Mouse (Mus musculus) CH12.LX (cell line): ENCODE results near the gene Tmem114. TPM values are rescaled to one million over a fixed set of nuclear protein-coding genes. Genes with fewer than 3 reads are reported as not detected.
A peak's percentile ranks its signal among the peaks of the same experiment; 100 is the strongest.

Experiments
- DNase-seq: peaks from one replicate; pipeline ENCODE4 v3.0.0-alpha.2; 2013; ENCODE audit errors: extremely low read depth
- H3K27ac ChIP-seq: 2 replicates; pipeline ENCODE4 v1.5.1; 2012; ENCODE audit warnings: low read depth, mild to moderate bottlenecking, control low read depth, moderate library complexity; ENCODE audit not compliant: insufficient read depth
- H3K27me3 ChIP-seq: replicated peaks from 2 replicates; pipeline ENCODE3; 2012; ENCODE audit warnings: inconsistent platforms
- H3K36me3 ChIP-seq, 2 experiments: replicated peaks in 1 of 2; 2 replicates each; pipeline versions ENCODE3 to v1.6.1; 2012; ENCODE audit warnings: inconsistent platforms in 1 of 2, low read length in 1 of 2, mild to moderate bottlenecking in 1 of 2, mixed read lengths in 1 of 2, moderate library complexity in 1 of 2; ENCODE audit not compliant: control insufficient read depth in 1 of 2, insufficient read depth in 1 of 2
- H3K4me1 ChIP-seq, 2 experiments: 2 replicates each; pipeline ENCODE4 v1.6.1; 2012; ENCODE audit warnings: inconsistent platforms in 1 of 2, moderate library complexity in 1 of 2; ENCODE audit not compliant: insufficient read depth in 2 of 2, control insufficient read depth in 1 of 2
- H3K4me2 ChIP-seq: 2 replicates; pipeline ENCODE4 v1.6.1; 2012; ENCODE audit warnings: low read depth, mild to moderate bottlenecking, control low read depth; ENCODE audit not compliant: poor library complexity, insufficient read depth, severe bottlenecking
- H3K4me3 ChIP-seq, 3 experiments: fragments of 150-350 bp in 1 of 3; sonication (generic) in 1 of 3; replicated peaks in 1 of 3; 2 replicates each; pipeline versions ENCODE3 to v1.5.1; 2011 to 2012; ENCODE audit warnings: low read depth in 2 of 3, low read length in 2 of 3, mild to moderate bottlenecking in 2 of 3, moderate library complexity in 2 of 3, control low read depth in 1 of 3, improper control_type of control experiment in 1 of 3, inconsistent platforms in 1 of 3, mixed read lengths in 1 of 3; ENCODE audit not compliant: poor library complexity in 1 of 3
- H3K79me2 ChIP-seq: replicated peaks from 2 replicates; pipeline ENCODE4 v1.6.1; 2012; ENCODE audit warnings: mild to moderate bottlenecking, moderate library complexity; ENCODE audit not compliant: control insufficient read depth, poor library complexity, insufficient read depth, severe bottlenecking; ENCODE audit errors: extremely low read depth
- H3K9ac ChIP-seq: 2 replicates; pipeline ENCODE4 v1.6.1; 2012; ENCODE audit warnings: low read depth, mild to moderate bottlenecking, control low read depth, moderate library complexity; ENCODE audit not compliant: insufficient read depth
- H3K9me3 ChIP-seq: replicated peaks from 2 replicates; pipeline ENCODE3; 2012; ENCODE audit warnings: low read length, inconsistent platforms, mixed read lengths
- CHD2 ChIP-seq: IDR thresholded peaks from 2 replicates; pipeline ENCODE4 v1.6.1; 2011; ENCODE audit warnings: low read length, improper control_type of control experiment
- CTCF ChIP-seq, 2 experiments: IDR thresholded peaks in 1 of 2; conservative IDR thresholded peaks in 1 of 2; 2 replicates each; pipeline ENCODE4 v1.5.1; 2011 to 2012; ENCODE audit warnings: low read depth in 2 of 2, low read length in 2 of 2, improper control_type of control experiment in 1 of 2, inconsistent platforms in 1 of 2, mild to moderate bottlenecking in 1 of 2, moderate library complexity in 1 of 2
- ELF1 ChIP-seq: IDR thresholded peaks from 2 replicates; pipeline ENCODE4 v1.6.1; 2014; ENCODE audit warnings: low read depth, mild to moderate bottlenecking, inconsistent platforms, low read length, improper control_type of control experiment
- GABPA ChIP-seq: IDR thresholded peaks from 2 replicates; pipeline ENCODE4 v1.6.1; 2012; ENCODE audit warnings: low read depth, low read length, improper control_type of control experiment, inconsistent platforms; ENCODE audit not compliant: insufficient replicate concordance
- JUN ChIP-seq: IDR thresholded peaks from 2 replicates; pipeline ENCODE4 v1.6.1; 2011; ENCODE audit warnings: low read depth, mild to moderate bottlenecking, low read length, improper control_type of control experiment, moderate library complexity; ENCODE audit not compliant: insufficient read depth
- KAT2A ChIP-seq: IDR thresholded peaks from 2 replicates; pipeline ENCODE4 v1.6.1; 2012; ENCODE audit warnings: low read length, improper control_type of control experiment, inconsistent platforms; ENCODE audit not compliant: insufficient replicate concordance
- MEF2A ChIP-seq: IDR thresholded peaks from 2 replicates; pipeline ENCODE4 v1.6.1; 2014; ENCODE audit warnings: low read depth, mild to moderate bottlenecking, inconsistent platforms, low read length, improper control_type of control experiment, borderline replicate concordance
- MXI1 ChIP-seq: IDR thresholded peaks from 2 replicates; pipeline ENCODE4 v1.6.1; 2011; ENCODE audit warnings: mild to moderate bottlenecking, low read depth, low read length, improper control_type of control experiment
- MYC ChIP-seq: IDR thresholded peaks from 2 replicates; pipeline ENCODE4 v1.6.1; 2011; ENCODE audit warnings: low read depth, mild to moderate bottlenecking, improper control_type of control experiment, low read length
- NRF1 ChIP-seq: IDR thresholded peaks from 2 replicates; pipeline ENCODE4 v1.6.1; 2014; ENCODE audit warnings: low read depth, mild to moderate bottlenecking, inconsistent platforms, low read length, improper control_type of control experiment, moderate library complexity
- RAD21 ChIP-seq: IDR thresholded peaks from 2 replicates; pipeline ENCODE4 v1.6.1; 2011; ENCODE audit warnings: low read depth, mild to moderate bottlenecking, low read length, improper control_type of control experiment, moderate library complexity
- SMC3 ChIP-seq: IDR thresholded peaks from 2 replicates; pipeline ENCODE4 v1.6.1; 2011; ENCODE audit warnings: low read depth, low read length, improper control_type of control experiment
- TCF12 ChIP-seq: IDR thresholded peaks from 2 replicates; pipeline ENCODE4 v1.6.1; 2014; ENCODE audit warnings: low read depth, mild to moderate bottlenecking, inconsistent platforms, low read length, improper control_type of control experiment
- UBTF ChIP-seq: IDR thresholded peaks from 2 replicates; pipeline ENCODE4 v1.6.1; 2012; ENCODE audit warnings: low read depth, mild to moderate bottlenecking, inconsistent platforms, low read length, improper control_type of control experiment, moderate library complexity
- USF1 ChIP-seq: IDR thresholded peaks from 2 replicates; pipeline ENCODE4 v1.6.1; 2014; ENCODE audit warnings: low read depth, mild to moderate bottlenecking, inconsistent platforms, low read length, improper control_type of control experiment
- USF2 ChIP-seq: conservative IDR thresholded peaks from 2 replicates; pipeline ENCODE4 v1.6.1; 2011; ENCODE audit warnings: low read depth, low read length, improper control_type of control experiment
- ZC3H11A ChIP-seq: IDR thresholded peaks from 2 replicates; pipeline ENCODE4 v1.6.1; 2012; ENCODE audit warnings: low read depth, mild to moderate bottlenecking, inconsistent platforms, low read length, improper control_type of control experiment
- ZMIZ1 ChIP-seq: IDR thresholded peaks from 2 replicates; pipeline ENCODE4 v1.6.1; 2012; ENCODE audit warnings: low read depth, mild to moderate bottlenecking, inconsistent platforms, low read length, improper control_type of control experiment
- ZNF384 ChIP-seq: IDR thresholded peaks from 2 replicates; pipeline ENCODE4 v1.6.1; 2012; ENCODE audit warnings: low read depth, low read length, improper control_type of control experiment, inconsistent platforms
- dilution Hi-C: fragments of 300-500 bp; cut with MboI; formaldehyde crosslinking; loops from 2 replicates; pipeline ENCODE4 v1.14.3; 2020; ENCODE audit warnings: low sequenced_read_pairs; ENCODE audit not compliant: extremely low pct_unique_long_range_greater_than_20kb, extremely low pct_ligation_motif_present
- in situ Hi-C: fragments of 300-500 bp; cut with MboI; formaldehyde crosslinking; loops from 3 replicates; pipeline ENCODE4 v1.14.3; 2019; ENCODE audit warnings: low sequenced_read_pairs, low pct_ligation_motif_present, low pct_unique_long_range_greater_than_20kb, mixed read lengths
- polyA plus RNA-seq: library from polyadenylated mRNA; unstranded; fragments of >175 nt; gene quantifications from 2 replicates; pipeline ENCODE4 v1.2.1, GENCODE M21; 2012; ENCODE audit warnings: low read depth; ENCODE audit not compliant: insufficient read length
- total RNA-seq, 2 experiments: library from RNA; depleted of rRNA; stranded (reverse); fragments of 300-350 nt in 1 of 2; fragments of >200 nt in 1 of 2; gene quantifications; 2 replicates each; pipeline ENCODE4 v1.2.3; 2012 to 2014

Gene Tmem114
- total and polyA plus RNA-seq, 3 experiments, result not detected

DNA sequence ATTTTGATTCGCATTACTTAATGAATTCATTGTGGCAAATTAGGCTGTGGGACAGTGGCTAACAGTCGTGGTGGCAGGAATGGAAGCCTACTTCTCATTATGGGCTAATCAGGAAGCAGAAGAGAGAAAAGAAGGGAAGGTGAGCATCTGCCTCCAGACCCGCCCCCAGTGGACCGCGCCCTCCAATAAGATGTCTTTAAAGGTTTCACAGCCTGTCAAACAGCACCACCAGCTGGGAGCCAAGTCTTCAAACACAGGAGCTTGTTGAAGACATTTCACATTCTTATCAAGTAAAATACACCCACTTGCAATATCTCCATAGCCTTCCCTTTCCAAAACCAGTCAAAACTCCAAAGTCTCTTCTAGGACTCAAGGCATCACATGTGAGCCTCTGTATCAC lies 39.3 kb downstream of the Tmem114 start:
- peaks cover 83% of the 10 kb centered on the region for H3K27me3 ChIP-seq
- no peaks in the 10 kb centered on the region for H3K36me3 ChIP-seq
- H3K9ac ChIP-seq, result no peak overlapping the region
- dilution Hi-C loops, result no loop called here
- H3K79me2 ChIP-seq, result no peaks in the 10 kb centered on the region
- no peak overlapping the region for H3K27ac ChIP-seq
- peak; percentile 12 for DNase-seq
- no peak overlapping the region for H3K4me3 ChIP-seq
- H3K4me2 ChIP-seq, result no peak overlapping the region
- peaks cover 8% of the 10 kb centered on the region for H3K9me3 ChIP-seq
- in situ Hi-C loops, result no loop called here
- TF ChIP-seq CHD2, result no peak
- no peak for TF ChIP-seq ELF1
- no peak for TF ChIP-seq TCF12
- TF ChIP-seq NRF1, result no peak
- no peak for TF ChIP-seq ZMIZ1
- no peak for TF ChIP-seq UBTF
- no peak for TF ChIP-seq MEF2A
- no peak for TF ChIP-seq JUN
- no peak for TF ChIP-seq KAT2A
- TF ChIP-seq SMC3, result peak; percentile 10; the same call in 1 of the 2 replicates
- TF ChIP-seq MXI1, result no peak
- TF ChIP-seq CTCF (conservative IDR thresholded peaks at IDR 0.05 in 1 of 2, IDR thresholded peaks at IDR 0.05 in 1 of 2; ENCODE audit: low read depth in 2 of 2, low read length in 2 of 2), result peak in 1 of 2 experiments; percentile 56; a peak in 2 of 4 replicates
- no peak for TF ChIP-seq ZC3H11A
- peak; percentile 55 for TF ChIP-seq RAD21
- no peak for TF ChIP-seq USF1
- TF ChIP-seq, all 38 proteins: peak for 3
- no peaks in the 10 kb centered on the region for H3K4me1 ChIP-seq

GRCm38 (mm10) chr16:8384772-8385171 lies 40.2 kb downstream of the Tmem114 start:
- H3K4me2 ChIP-seq, result no peak overlapping the region
- no peaks in the 10 kb centered on the region for H3K36me3 ChIP-seq
- DNase-seq, result no peak
- H3K4me3 ChIP-seq, result no peak overlapping the region
- no peaks in the 10 kb centered on the region for H3K79me2 ChIP-seq
- H3K9ac ChIP-seq, result no peak overlapping the region
- H3K4me1 ChIP-seq, result no peaks in the 10 kb centered on the region
- H3K9me3 ChIP-seq, result peaks cover 8% of the 10 kb centered on the region
- dilution Hi-C loops, result no loop called here
- TF ChIP-seq USF2 (no peak), RAD21 (no peak), ZNF384 (no peak), CTCF (conservative IDR thresholded peaks at IDR 0.05 in 1 of 2, IDR thresholded peaks at IDR 0.05 in 1 of 2; ENCODE audit: low read depth in 2 of 2, low read length in 2 of 2) (no peak), JUN (no peak), GABPA (no peak), MYC (no peak)
- TF ChIP-seq, all 38 proteins: peak for 0
- Histone ChIP-seq H3K27me3 (peaks cover 80% of the 10 kb centered on the region), H3K27ac (no peak overlapping the region)
- in situ Hi-C loops, result no loop called here
